Mouse (Mus musculus) megakaryocyte-erythroid progenitor cell, adult 5 weeks (primary cell): ENCODE measurements around the gene Npl. TPM values are rescaled to one million over a fixed set of nuclear protein-coding genes. Genes with fewer than 3 reads are reported as not detected.

Experiments
- polyA plus RNA-seq: library from polyadenylated mRNA; stranded (reverse); fragments of >175 nt; gene quantifications from 2 replicates; pipeline ENCODE4 v1.2.3, GENCODE M21; 2012

Gene Npl
- 2.5 and 2.7 TPM in 2 replicates for polyA plus RNA-seq

GRCm38 (mm10) chr1:153549536-153550199 lies at the start of gene Npl:
Npl (minus strand) TSS chr1:153550045.

GRCm38 (mm10) chr1:153487500-153487879 lies 62.4 kb downstream of the Npl start, which contains the start of gene Dhx9:
Dhx9 (minus strand) TSS chr1:153487660.

Other genes starting within 250 kb of the Npl start
- 1.5 and 1.7 TPM in 2 replicates for gene Lamc1, start 217.3 kb downstream of the Npl start, polyA plus RNA-seq
- 0.51 and 0.96 TPM in 2 replicates for gene Shcbp1l, start 124.9 kb downstream of the Npl start, polyA plus RNA-seq
- gene Dhx9, start 62.4 kb downstream of the Npl start, polyA plus RNA-seq, result 23.9 and 48.3 TPM in 2 replicates
- gene Rgs8, start 103.0 kb upstream of the Npl start, polyA plus RNA-seq, result 0.04 and 0.06 TPM in 2 replicates
- gene Rgs16, start 190.3 kb upstream of the Npl start, polyA plus RNA-seq, result 2.2 and 2.4 TPM in 2 replicates
- 3.6 and 4.1 TPM in 2 replicates for gene Rnasel, start 199.4 kb upstream of the Npl start, polyA plus RNA-seq